11 mouse cellular contexts compared by ENCODE assay signal in the genomic region with DNA sequence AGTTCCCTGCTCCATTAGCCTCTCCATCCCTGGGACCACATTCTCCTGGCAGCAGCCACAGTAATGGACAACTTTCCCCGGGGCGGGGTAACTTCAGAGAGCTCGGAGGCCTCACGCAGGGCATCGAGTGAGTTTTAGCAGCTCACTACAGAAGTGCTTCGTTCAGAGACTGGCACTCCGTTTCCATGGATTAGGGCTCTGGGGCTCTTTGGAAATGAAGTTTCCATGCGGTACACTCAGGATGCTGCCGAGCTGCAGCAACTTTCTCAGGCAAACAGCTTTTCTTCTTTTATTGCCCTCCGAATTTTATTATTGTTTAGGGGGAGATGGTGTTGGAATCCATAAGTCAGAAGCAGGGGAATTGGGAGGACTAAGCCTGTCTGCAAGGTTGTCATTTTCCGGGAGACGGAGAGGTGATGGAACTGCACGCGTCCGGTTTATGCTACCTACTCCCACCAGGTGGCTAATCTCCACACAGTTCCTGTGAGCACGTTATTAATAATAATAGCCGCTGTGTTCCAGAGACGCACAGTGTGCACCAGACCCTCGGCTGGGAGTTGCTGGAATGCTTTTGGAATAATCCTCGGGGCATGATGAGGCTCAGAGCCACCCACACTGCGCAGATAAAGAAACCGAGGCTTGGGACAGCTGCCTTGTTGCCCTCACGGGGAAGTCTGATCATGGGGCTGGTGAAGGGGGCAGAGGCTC.
A peak's percentile ranks its signal among the peaks of the same experiment; 100 is the strongest.
DNase-seq lines count a peak whose midpoint lies in the region; ATAC-seq lines count a peak whose summit lies in the region.
"Had no signal": no experiment of that assay in that cellular context is flagged by ENCODE, and none has a peak within 500 bp of the region (broad histone marks: within the 10 kb centered on the region; RNA-seq: fewer than 3 reads in every experiment).

No protein-coding gene starts in this region.

- H3K9me3 ChIP-seq in hindbrain, embryonic 10.5 days: no peaks in the 10 kb centered on the region
- H3K9me3 ChIP-seq in hindbrain, embryonic 12.5 days (replicated peaks): no peaks in the 10 kb centered on the region
- no peaks in the 10 kb centered on the region for H3K9me3 ChIP-seq in embryonic facial prominence, embryonic 13.5 days
- no peaks in the 10 kb centered on the region for H3K9me3 ChIP-seq in hindbrain, embryonic 16.5 days (ENCODE audit: control insufficient read depth, low read length)

- no peak overlapping the region for H3K9ac ChIP-seq in hindbrain, embryonic 12.5 days
- H3K9ac ChIP-seq in embryonic facial prominence, embryonic 13.5 days: no peak overlapping the region
- no peak overlapping the region for H3K9ac ChIP-seq in hindbrain, embryonic 16.5 days (ENCODE audit: low read depth, low read length)

- H3K27ac ChIP-seq in hindbrain, embryonic 10.5 days: no peak overlapping the region
- H3K27ac ChIP-seq in hindbrain, embryonic 12.5 days: no peak overlapping the region
- no peak overlapping the region for H3K27ac ChIP-seq in embryonic facial prominence, embryonic 13.5 days
- H3K27ac ChIP-seq in hindbrain, embryonic 16.5 days (ENCODE audit: low read depth, low read length): no peak overlapping the region

- H3K36me3 ChIP-seq in hindbrain, embryonic 10.5 days: no peaks in the 10 kb centered on the region
- H3K36me3 ChIP-seq in hindbrain, embryonic 12.5 days: no peaks in the 10 kb centered on the region
- no peaks in the 10 kb centered on the region for H3K36me3 ChIP-seq in embryonic facial prominence, embryonic 13.5 days
- no peaks in the 10 kb centered on the region for H3K36me3 ChIP-seq in hindbrain, embryonic 16.5 days (ENCODE audit: control insufficient read depth, insufficient read depth, low read length)

- H3K4me1 ChIP-seq in hindbrain, embryonic 10.5 days (replicated peaks): peaks cover 6% of the 10 kb centered on the region
- peaks cover 6% of the 10 kb centered on the region; the same call in 1 of the 2 replicates for H3K4me1 ChIP-seq in hindbrain, embryonic 12.5 days
- H3K4me1 ChIP-seq in embryonic facial prominence, embryonic 13.5 days: peaks cover 16% of the 10 kb centered on the region; the same call in 1 of the 2 replicates
- peaks cover 4% of the 10 kb centered on the region; the same call in 1 of the 2 replicates for H3K4me1 ChIP-seq in hindbrain, embryonic 16.5 days (ENCODE audit: control insufficient read depth, insufficient read depth, low read depth, low read length)

- no peak for ATAC-seq in hindbrain, embryonic 12.5 days (ENCODE audit: low FRiP score)
- no peak for ATAC-seq in embryonic facial prominence, embryonic 13.5 days (ENCODE audit: insufficient number of reproducible peaks, insufficient read depth, low FRiP score, low TSS enrichment, low read depth)
- no peak for ATAC-seq in hindbrain, embryonic 16.5 days

- H3K27me3 ChIP-seq in hindbrain, embryonic 10.5 days (ENCODE audit: insufficient read depth, poor library complexity, severe bottlenecking): peaks cover 14% of the 10 kb centered on the region
- H3K27me3 ChIP-seq in hindbrain, embryonic 12.5 days: peaks cover 9% of the 10 kb centered on the region
- 0 out of 2 replicates have a peak, but pooled peaks cover 4% of the 10 kb centered on the region for H3K27me3 ChIP-seq in embryonic facial prominence, embryonic 13.5 days
- no peaks in the 10 kb centered on the region for H3K27me3 ChIP-seq in hindbrain, embryonic 16.5 days (replicated peaks; ENCODE audit: control insufficient read depth, insufficient read depth, low read length)

- DNase-seq in hindbrain, embryonic 10.5 days (ENCODE audit: low spot score): peak; percentile 6
- peak; percentile 14 for DNase-seq in neural tube, embryonic 10.5 days (ENCODE audit: extremely low spot score, low spot score)
- DNase-seq in c-Kit-positive CD71-positive TER-119-positive erythroid progenitor cells, embryonic 14.5 days (ENCODE audit: low spot score): no peak
- no peak for DNase-seq in right cerebral cortex, postnatal 25 days
- DNase-seq: adrenal gland, postnatal 14 days; heart, adult 18-20 months; lung, adult 2 months had no signal

- WGBS in hindbrain, embryonic 10.5 days: 53% methylated on average over 23 of the region's 23 CpGs
- WGBS in hindbrain, embryonic 12.5 days: 48% methylated on average over 23 of the region's 23 CpGs
- 34% methylated on average over 23 of the region's 23 CpGs for WGBS in embryonic facial prominence, embryonic 13.5 days
- WGBS in hindbrain, embryonic 16.5 days: 38% methylated on average over 23 of the region's 23 CpGs

- H3K4me3 ChIP-seq in hindbrain, embryonic 10.5 days: no peak overlapping the region
- H3K4me3 ChIP-seq in hindbrain, embryonic 12.5 days: no peak overlapping the region
- H3K4me3 ChIP-seq in embryonic facial prominence, embryonic 13.5 days: no peak overlapping the region
- no peak overlapping the region for H3K4me3 ChIP-seq in hindbrain, embryonic 16.5 days (ENCODE audit: low read length)
- H3K4me3 ChIP-seq: myocyte had no signal

- no peak overlapping the region for H3K4me2 ChIP-seq in hindbrain, embryonic 12.5 days (replicated peaks)
- H3K4me2 ChIP-seq in embryonic facial prominence, embryonic 13.5 days: peak overlapping the region; percentile 35
- peak overlapping the region; percentile 26 for H3K4me2 ChIP-seq in hindbrain, embryonic 16.5 days (ENCODE audit: low read length)

Comparison
In these comparisons a context has a peak if more than half of its experiments do, and no peak if none do; other contexts are left out.
1. DNase-seq: peak in hindbrain, embryonic 10.5 days (single experiment) and neural tube, embryonic 10.5 days (single experiment); none in c-Kit-positive CD71-positive TER-119-positive erythroid progenitor cells, embryonic 14.5 days (single experiment) and right cerebral cortex, postnatal 25 days (single experiment).